Mouse (Mus musculus) intestine, embryonic 15.5 days (tissue): ENCODE measurements at regions not wholly inside any gene's neighbourhood (a gene's known extent, or its start where the extent isn't known, plus 50 kb on each side); places are given as distances from the start of the nearest gene placed in this dataset.

Experiments
- ATAC-seq: fragments of 200-750 bp; cut with Nextera tagmentation; 2 replicates; pipeline ENCODE4 v1.8.0; 2017; ENCODE audit warnings: moderate TSS enrichment, moderate library complexity
- H3K27ac ChIP-seq: fragments of 300-500 bp; sonication (generic); 2 replicates; pipeline ENCODE4 v1.5.1; 2015; ENCODE audit warnings: mild to moderate bottlenecking, inconsistent platforms
- H3K27me3 ChIP-seq: fragments of 300-500 bp; sonication (generic); replicated peaks from 2 replicates; pipeline ENCODE4 v1.6.1; 2015; ENCODE audit warnings: inconsistent platforms
- H3K36me3 ChIP-seq: fragments of 300-500 bp; sonication (generic); 2 replicates; pipeline ENCODE4 v1.6.1; 2015; ENCODE audit warnings: inconsistent platforms
- H3K4me1 ChIP-seq: fragments of 300-500 bp; sonication (generic); replicated peaks from 2 replicates; pipeline ENCODE4 v1.6.1; 2015; ENCODE audit warnings: inconsistent platforms
- H3K4me2 ChIP-seq: fragments of 300-500 bp; sonication (generic); replicated peaks from 2 replicates; pipeline ENCODE4 v1.6.1; 2015; ENCODE audit warnings: mild to moderate bottlenecking, inconsistent platforms
- H3K4me3 ChIP-seq: fragments of 300-500 bp; sonication (generic); replicated peaks from 2 replicates; pipeline ENCODE4 v1.5.1; 2015; ENCODE audit warnings: inconsistent platforms
- H3K9ac ChIP-seq: fragments of 300-500 bp; sonication (generic); 2 replicates; pipeline ENCODE4 v1.6.1; 2015; ENCODE audit warnings: inconsistent platforms
- H3K9me3 ChIP-seq: fragments of 300-500 bp; sonication (generic); 2 replicates; pipeline ENCODE4 v1.6.1; 2016; ENCODE audit warnings: inconsistent platforms
- WGBS: fragments of 180-500 bp; shearing (Covaris S2); methylation state at CpG from one replicate; pipeline ENCODE4 v1.1.7; 2015; 5-methylcytosine and 5-hydroxymethylcytosine counted together

- 65% methylated on average over 5 of the region's 5 CpGs for WGBS
- no peak for ATAC-seq
- Histone ChIP-seq H3K36me3 (no peaks in the 10 kb centered on the region), H3K9ac (no peak overlapping the region), H3K4me3 (no peak overlapping the region), H3K4me2 (no peak overlapping the region), H3K27me3 (no peaks in the 10 kb centered on the region), H3K27ac (no peak overlapping the region), H3K9me3 (no peaks in the 10 kb centered on the region), H3K4me1 (no peaks in the 10 kb centered on the region)
Measured at GRCm38 (mm10) chr7:124989456-124989855, 455.0 kb upstream of the Kdm8 start.

DNA sequence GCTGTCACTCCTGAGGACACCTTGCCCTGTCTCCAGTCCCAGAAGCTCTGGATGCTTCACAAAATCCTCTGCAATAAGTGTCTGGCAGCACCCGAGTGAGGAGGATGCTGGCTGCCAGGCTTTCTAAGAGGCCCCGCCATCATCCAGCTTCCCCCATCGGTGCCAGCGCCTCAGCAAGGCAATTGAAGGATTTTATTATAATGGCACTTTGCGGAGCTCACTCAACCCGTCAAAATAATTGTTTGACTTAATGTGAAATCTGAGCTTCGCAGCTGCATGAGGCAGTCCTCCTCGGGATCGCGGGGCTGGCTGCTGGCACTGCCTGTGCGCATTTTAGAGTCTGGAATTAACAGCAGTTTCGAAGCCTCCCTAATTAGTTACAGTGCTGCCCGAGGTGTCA is 453.8 kb upstream of the Kdm8 start:
- Histone ChIP-seq H3K27me3 (no peaks in the 10 kb centered on the region), H3K4me1 (no peaks in the 10 kb centered on the region), H3K4me3 (no peak overlapping the region), H3K4me2 (no peak overlapping the region), H3K27ac (no peak overlapping the region), H3K9ac (no peak overlapping the region), H3K36me3 (no peaks in the 10 kb centered on the region), H3K9me3 (no peaks in the 10 kb centered on the region)
- ATAC-seq: no peak
- WGBS: 39% methylated on average over 13 of the region's 13 CpGs

- WGBS: 86% methylated on average over 1 of the region's 1 CpGs
- no peak for ATAC-seq
- H3K9me3 ChIP-seq: no peaks in the 10 kb centered on the region
Measured at GRCm38 (mm10) chr7:124996538-124996937, 447.9 kb upstream of the Kdm8 start.

DNA sequence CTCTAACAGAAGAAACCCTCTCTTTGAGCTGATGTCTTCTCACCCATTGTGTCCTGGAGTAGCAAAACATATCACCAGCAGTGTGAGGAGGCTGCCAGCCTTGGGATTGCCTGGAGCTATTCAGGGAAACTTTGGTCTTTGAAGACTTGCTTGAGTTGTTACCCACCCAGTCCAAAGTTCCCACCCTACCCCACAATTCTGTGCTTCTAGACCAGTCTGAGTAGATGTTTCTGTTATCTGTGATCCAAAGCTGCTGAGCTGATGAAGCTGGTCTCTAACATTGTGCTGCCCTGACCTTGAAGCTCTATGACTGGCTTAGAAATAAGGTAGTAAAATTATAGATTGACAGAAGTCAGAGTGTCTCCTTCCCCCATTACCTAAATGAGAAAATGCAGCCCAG is 443.8 kb upstream of the Kdm8 start:
- H3K9me3 ChIP-seq: no peaks in the 10 kb centered on the region
- no peak overlapping the region for H3K27ac ChIP-seq
- peak; percentile 67 for ATAC-seq
- H3K4me3 ChIP-seq: no peak overlapping the region
- H3K9ac ChIP-seq: no peak overlapping the region
- H3K4me1 ChIP-seq: 0 out of 2 replicates have a peak, but pooled peaks cover 3% of the 10 kb centered on the region
- H3K36me3 ChIP-seq: no peaks in the 10 kb centered on the region
- H3K4me2 ChIP-seq: no peak overlapping the region
- no peaks in the 10 kb centered on the region for H3K27me3 ChIP-seq

More at GRCm38 (mm10) chr7:124996538-124996937, 447.9 kb upstream of the Kdm8 start:
- Histone ChIP-seq H3K27ac (no peak overlapping the region), H3K9ac (no peak overlapping the region), H3K27me3 (no peaks in the 10 kb centered on the region), H3K4me2 (no peak overlapping the region), H3K4me3 (no peak overlapping the region), H3K4me1 (0 out of 2 replicates have a peak, but pooled peaks cover 3% of the 10 kb centered on the region), H3K36me3 (no peaks in the 10 kb centered on the region)

DNA sequence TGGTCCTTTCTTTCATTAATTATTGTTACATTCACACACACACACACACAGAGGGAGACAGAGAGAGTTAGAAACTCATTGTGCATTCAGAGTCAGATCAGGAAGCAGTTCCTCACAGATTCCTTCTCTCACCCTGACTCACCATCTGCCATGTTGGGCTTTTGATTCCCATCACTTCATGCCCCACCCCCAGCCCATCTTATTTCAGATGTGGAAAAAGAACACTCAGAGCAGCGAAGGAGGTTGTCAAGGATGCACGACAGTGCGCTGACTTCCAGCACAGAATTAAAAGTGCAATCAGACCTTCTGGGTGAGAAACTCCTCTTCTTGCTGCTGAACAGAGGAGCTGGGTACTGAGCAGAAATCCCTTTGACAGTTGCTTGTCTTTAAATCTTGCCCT is 438.8 kb upstream of the Kdm8 start:
- no peak for ATAC-seq
- Histone ChIP-seq H3K27me3 (no peaks in the 10 kb centered on the region), H3K4me2 (no peak overlapping the region), H3K4me1 (0 out of 2 replicates have a peak, but pooled peaks cover under 1% of the 10 kb centered on the region), H3K9ac (no peak overlapping the region), H3K36me3 (no peaks in the 10 kb centered on the region), H3K27ac (no peak overlapping the region), H3K9me3 (no peaks in the 10 kb centered on the region), H3K4me3 (no peak overlapping the region)
- 81% methylated on average over 3 of the region's 3 CpGs for WGBS

DNA sequence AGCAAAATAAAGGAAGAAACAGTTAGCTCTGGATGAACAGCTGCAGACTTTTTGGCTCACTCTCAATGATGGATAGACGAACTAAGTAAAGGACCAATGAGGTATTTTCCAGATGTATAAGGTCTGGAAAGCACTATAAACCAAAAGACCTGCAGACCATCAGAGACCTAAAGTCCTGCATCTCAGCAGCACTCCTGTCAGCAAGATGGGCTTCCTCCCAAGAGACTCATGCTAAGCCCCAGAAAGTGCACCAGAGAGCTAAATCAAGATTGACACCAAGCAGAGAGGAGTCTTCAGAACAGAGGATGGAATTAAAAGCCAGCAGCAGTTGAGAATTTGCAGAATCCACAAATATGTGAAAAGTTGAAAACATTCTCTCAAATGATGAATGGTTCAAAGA is 425.2 kb upstream of the Kdm8 start:
- 0 out of 2 replicates have a peak, but pooled peaks have one; percentile 49 for ATAC-seq
- WGBS: 53% methylated on average over 1 of the region's 1 CpGs
- no peaks in the 10 kb centered on the region for H3K27me3 ChIP-seq
- no peak overlapping the region for H3K9ac ChIP-seq
- H3K27ac ChIP-seq: no peak overlapping the region
- H3K4me1 ChIP-seq: no peaks in the 10 kb centered on the region
- no peak overlapping the region for H3K4me2 ChIP-seq
- H3K36me3 ChIP-seq: no peaks in the 10 kb centered on the region
- H3K4me3 ChIP-seq: no peak overlapping the region
- H3K9me3 ChIP-seq: no peaks in the 10 kb centered on the region

GRCm38 (mm10) chr7:125024944-125025343 is 419.5 kb upstream of the Kdm8 start:
- Histone ChIP-seq H3K27me3 (no peaks in the 10 kb centered on the region), H3K9me3 (no peaks in the 10 kb centered on the region), H3K27ac (no peak overlapping the region), H3K9ac (no peak overlapping the region), H3K4me2 (no peak overlapping the region), H3K36me3 (no peaks in the 10 kb centered on the region), H3K4me3 (no peak overlapping the region), H3K4me1 (no peaks in the 10 kb centered on the region)
- ATAC-seq: no peak
- WGBS: 84% methylated on average over 5 of the region's 5 CpGs

- H3K4me1 ChIP-seq: no peaks in the 10 kb centered on the region
- no peaks in the 10 kb centered on the region for H3K27me3 ChIP-seq
- H3K36me3 ChIP-seq: no peaks in the 10 kb centered on the region
- 75% methylated on average over 4 of the region's 4 CpGs for WGBS
- no peak overlapping the region for H3K27ac ChIP-seq
- H3K9ac ChIP-seq: no peak overlapping the region
- ATAC-seq: no peak
- H3K9me3 ChIP-seq: no peaks in the 10 kb centered on the region
- H3K4me3 ChIP-seq: no peak overlapping the region
- H3K4me2 ChIP-seq: no peak overlapping the region
Measured at GRCm38 (mm10) chr7:125033778-125034177, 410.7 kb upstream of the Kdm8 start.

DNA sequence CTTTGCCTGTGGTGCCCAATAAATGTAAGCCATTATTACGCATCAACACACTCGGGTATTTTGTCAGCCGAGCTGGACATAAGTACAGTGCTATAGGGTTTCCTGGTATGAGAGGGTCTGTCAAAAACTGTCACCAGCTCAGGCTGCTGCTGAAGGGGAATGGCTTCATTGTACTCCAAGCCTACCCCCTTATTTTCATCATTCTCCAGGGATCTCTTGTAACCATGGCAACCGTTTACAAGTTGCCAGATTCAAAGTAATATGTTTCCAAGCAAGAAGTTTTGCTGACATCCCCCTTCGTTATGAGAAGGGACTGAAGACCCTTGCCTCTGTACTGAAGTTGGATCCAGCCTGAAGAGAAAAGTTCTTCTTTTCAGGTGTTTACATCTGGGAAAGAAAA is 410.3 kb upstream of the Kdm8 start:
- Histone ChIP-seq H3K4me1 (no peaks in the 10 kb centered on the region), H3K9ac (no peak overlapping the region), H3K27me3 (no peaks in the 10 kb centered on the region), H3K27ac (no peak overlapping the region), H3K4me3 (no peak overlapping the region), H3K4me2 (no peak overlapping the region), H3K36me3 (no peaks in the 10 kb centered on the region), H3K9me3 (no peaks in the 10 kb centered on the region)
- no peak for ATAC-seq
- 88% methylated on average over 5 of the region's 5 CpGs for WGBS

- Histone ChIP-seq H3K36me3 (no peaks in the 10 kb centered on the region), H3K9ac (no peak overlapping the region), H3K27me3 (no peaks in the 10 kb centered on the region), H3K4me2 (no peak overlapping the region), H3K4me3 (no peak overlapping the region), H3K27ac (no peak overlapping the region), H3K9me3 (no peaks in the 10 kb centered on the region), H3K4me1 (no peaks in the 10 kb centered on the region)
- 76% methylated on average over 10 of the region's 10 CpGs for WGBS
- ATAC-seq: no peak
Measured at GRCm38 (mm10) chr7:125036098-125036991, 408.1 kb upstream of the Kdm8 start.

DNA sequence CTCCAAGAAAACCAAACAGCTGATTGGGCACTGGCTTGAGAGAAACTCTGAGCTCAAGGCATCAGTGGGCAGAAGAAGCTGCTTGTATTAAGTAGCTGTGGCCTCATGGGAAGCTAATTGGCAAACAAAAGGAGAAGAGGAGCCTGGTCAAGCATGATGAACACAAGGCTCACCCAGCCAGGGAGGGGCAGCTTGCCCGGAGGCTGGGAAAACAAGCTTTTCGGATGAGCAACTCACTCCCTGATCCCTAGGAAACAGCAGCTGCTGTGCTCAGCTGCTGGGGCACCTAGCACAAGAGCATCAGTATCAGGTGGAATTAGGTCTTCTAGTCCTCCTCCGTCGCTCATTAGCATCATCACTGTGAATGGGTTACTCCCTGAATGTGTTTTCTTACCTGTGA is 405.6 kb upstream of the Kdm8 start:
- Histone ChIP-seq H3K36me3 (no peaks in the 10 kb centered on the region), H3K4me1 (no peaks in the 10 kb centered on the region), H3K27me3 (no peaks in the 10 kb centered on the region), H3K27ac (no peak overlapping the region), H3K9ac (no peak overlapping the region), H3K9me3 (no peaks in the 10 kb centered on the region), H3K4me2 (no peak overlapping the region), H3K4me3 (no peak overlapping the region)
- WGBS: 79% methylated on average over 4 of the region's 4 CpGs
- no peak for ATAC-seq

- Histone ChIP-seq H3K4me3 (no peak overlapping the region), H3K9ac (no peak overlapping the region), H3K27me3 (no peaks in the 10 kb centered on the region), H3K27ac (no peak overlapping the region), H3K4me2 (no peak overlapping the region), H3K36me3 (no peaks in the 10 kb centered on the region), H3K9me3 (no peaks in the 10 kb centered on the region), H3K4me1 (no peaks in the 10 kb centered on the region)
- ATAC-seq: no peak
Measured at GRCm38 (mm10) chr7:125055951-125056625, 388.4 kb upstream of the Kdm8 start.

GRCm38 (mm10) chr7:125102464-125102863 is 342.0 kb upstream of the Kdm8 start:
- no peak for ATAC-seq

More at GRCm38 (mm10) chr7:125102464-125102863, 342.0 kb upstream of the Kdm8 start:
- no peak overlapping the region for H3K27ac ChIP-seq
- H3K27me3 ChIP-seq: no peaks in the 10 kb centered on the region
- 91% methylated on average over 4 of the region's 4 CpGs for WGBS
- no peaks in the 10 kb centered on the region for H3K4me1 ChIP-seq
- H3K4me3 ChIP-seq: no peak overlapping the region
- no peak overlapping the region for H3K4me2 ChIP-seq
- no peaks in the 10 kb centered on the region for H3K36me3 ChIP-seq
- no peaks in the 10 kb centered on the region for H3K9me3 ChIP-seq
- no peak overlapping the region for H3K9ac ChIP-seq
